Mouse (Mus musculus) testis, postnatal 10 days (tissue): ENCODE results near the gene Ube2o.
"Not testable (repeated sequence)": the region's sequence is repeated elsewhere in the genome, so short reads cannot be mapped to it uniquely, and the experiment has no call there.

ENCODE experiments used
- DNase-seq: peaks from one replicate; pipeline ENCODE4 v3.0.0; 2021; ENCODE audit warnings: low spot score

Ube2o gene

GRCm38 (mm10) chr11:116512154-116512553 lies 69.1 kb downstream of the Ube2o start:
- DNase-seq = no peak

GRCm38 (mm10) chr11:116511301-116511868 lies 69.9 kb downstream of the Ube2o start:
- no peak for DNase-seq

GRCm38 (mm10) chr11:116508689-116509088 lies 72.6 kb downstream of the Ube2o start:
- DNase-seq = no peak

- DNase-seq = no peak
These were observed 74.9 kb downstream of the Ube2o start for GRCm38 (mm10) chr11:116506151-116506875.

- no peak for DNase-seq
These were observed 75.7 kb downstream of the Ube2o start for GRCm38 (mm10) chr11:116505573-116505972.

- no peak for DNase-seq
These were observed 76.7 kb downstream of the Ube2o start for GRCm38 (mm10) chr11:116504516-116504915.

GRCm38 (mm10) chr11:116501005-116501746 lies 80.1 kb downstream of the Ube2o start:
- DNase-seq = no peak

- DNase-seq = no peak
These were observed 82.2 kb downstream of the Ube2o start for GRCm38 (mm10) chr11:116499018-116499417.

GRCm38 (mm10) chr11:116498596-116498995 lies 82.7 kb downstream of the Ube2o start:
- peak; percentile 62 for DNase-seq

GRCm38 (mm10) chr11:116497313-116497712 lies 83.9 kb downstream of the Ube2o start:
- DNase-seq = no peak

- peak; percentile 95 for DNase-seq
These were observed 86.6 kb downstream of the Ube2o start for GRCm38 (mm10) chr11:116494474-116495174.

- DNase-seq = peak; percentile 70
These were observed 87.4 kb downstream of the Ube2o start, which contains the start of gene Prpsap1 for GRCm38 (mm10) chr11:116493795-116494252. TSS of gene Prpsap1 (minus strand) at chr11:116494202.

GRCm38 (mm10) chr11:116493191-116493590 lies 88.1 kb downstream of the Ube2o start:
- DNase-seq = no peak

GRCm38 (mm10) chr11:116492507-116492906 lies 88.7 kb downstream of the Ube2o start:
- not testable (repeated sequence) for DNase-seq

- no peak for DNase-seq
These were observed 89.9 kb downstream of the Ube2o start for GRCm38 (mm10) chr11:116491338-116491737.

GRCm38 (mm10) chr11:116490232-116491107 lies 90.8 kb downstream of the Ube2o start:
- peak; percentile 94 for DNase-seq

GRCm38 (mm10) chr11:116489771-116490231 lies 91.4 kb downstream of the Ube2o start:
- DNase-seq = no peak

GRCm38 (mm10) chr11:116488693-116489375 lies 92.4 kb downstream of the Ube2o start:
- no peak for DNase-seq

- DNase-seq = no peak
These were observed 93.0 kb downstream of the Ube2o start for GRCm38 (mm10) chr11:116488207-116488606.
